Mouse (Mus musculus) neural tube, embryonic 14.5 days (tissue): ENCODE measurements at regions not wholly inside any gene's neighbourhood (a gene's known extent, or its start where the extent isn't known, plus 50 kb on each side); places are given as distances from the start of the nearest gene placed in this dataset.

Source experiments
- ATAC-seq: fragments of 200-750 bp; cut with Nextera tagmentation; 2 replicates; pipeline ENCODE4 v1.8.0; 2017; ENCODE audit warnings: low read depth, mild to moderate bottlenecking, moderate TSS enrichment, moderate library complexity
- H3K27ac ChIP-seq: fragments of 300-500 bp; sonication (generic); 2 replicates; pipeline ENCODE4 v1.5.1; 2014; ENCODE audit warnings: low read depth, mild to moderate bottlenecking, control low read depth, low read length, moderate library complexity, mixed read lengths
- H3K27me3 ChIP-seq: fragments of 300-500 bp; sonication (generic); 2 replicates; pipeline ENCODE4 v1.6.1; 2014; ENCODE audit warnings: low read length; ENCODE audit not compliant: control insufficient read depth, insufficient read depth
- H3K36me3 ChIP-seq: fragments of 300-500 bp; sonication (generic); 2 replicates; pipeline ENCODE4 v1.6.1; 2014; ENCODE audit warnings: low read length, mixed read lengths; ENCODE audit not compliant: control insufficient read depth, insufficient read depth
- H3K4me1 ChIP-seq: fragments of 300-500 bp; sonication (generic); 2 replicates; pipeline ENCODE4 v1.6.1; 2014; ENCODE audit warnings: low read length; ENCODE audit not compliant: control insufficient read depth, insufficient read depth
- H3K4me2 ChIP-seq: fragments of 300-500 bp; sonication (generic); 2 replicates; pipeline ENCODE4 v1.6.1; 2014; ENCODE audit warnings: mild to moderate bottlenecking, low read depth, low read length, control low read depth
- H3K4me3 ChIP-seq: fragments of 300-500 bp; sonication (generic); 2 replicates; pipeline ENCODE4 v1.5.1; 2014; ENCODE audit warnings: low read depth, low read length, control low read depth, mixed read lengths
- H3K9ac ChIP-seq: fragments of 300-500 bp; sonication (generic); replicated peaks from 2 replicates; pipeline ENCODE4 v1.6.1; 2014; ENCODE audit warnings: low read depth, mild to moderate bottlenecking, control low read depth, low read length, mixed read lengths
- H3K9me3 ChIP-seq: fragments of 300-500 bp; sonication (generic); 2 replicates; pipeline ENCODE4 v1.6.1; 2016; ENCODE audit warnings: low read length; ENCODE audit not compliant: control insufficient read depth
- WGBS: fragments of 180-500 bp; shearing (Covaris S2); extraction: QIAGEN DNeasy Blood & Tissue Kit; methylation state at CpG from one replicate; pipeline ENCODE4 v1.1.7; 2014; 5-methylcytosine and 5-hydroxymethylcytosine counted together

GRCm38 (mm10) chr14:120219224-120219623, 56.2 kb upstream of the Mbnl2 start:
- H3K27ac ChIP-seq: no peak overlapping the region
- no peak overlapping the region for H3K4me3 ChIP-seq
- H3K9ac ChIP-seq: no peak overlapping the region
- no peaks in the 10 kb centered on the region for H3K36me3 ChIP-seq
- ATAC-seq: no peak
- no peaks in the 10 kb centered on the region for H3K9me3 ChIP-seq
- 97% methylated on average over 4 of the region's 4 CpGs for WGBS
- no peaks in the 10 kb centered on the region for H3K27me3 ChIP-seq
- H3K4me1 ChIP-seq: peaks cover 2% of the 10 kb centered on the region; the same call in 1 of the 2 replicates
- H3K4me2 ChIP-seq: no peak overlapping the region

DNA sequence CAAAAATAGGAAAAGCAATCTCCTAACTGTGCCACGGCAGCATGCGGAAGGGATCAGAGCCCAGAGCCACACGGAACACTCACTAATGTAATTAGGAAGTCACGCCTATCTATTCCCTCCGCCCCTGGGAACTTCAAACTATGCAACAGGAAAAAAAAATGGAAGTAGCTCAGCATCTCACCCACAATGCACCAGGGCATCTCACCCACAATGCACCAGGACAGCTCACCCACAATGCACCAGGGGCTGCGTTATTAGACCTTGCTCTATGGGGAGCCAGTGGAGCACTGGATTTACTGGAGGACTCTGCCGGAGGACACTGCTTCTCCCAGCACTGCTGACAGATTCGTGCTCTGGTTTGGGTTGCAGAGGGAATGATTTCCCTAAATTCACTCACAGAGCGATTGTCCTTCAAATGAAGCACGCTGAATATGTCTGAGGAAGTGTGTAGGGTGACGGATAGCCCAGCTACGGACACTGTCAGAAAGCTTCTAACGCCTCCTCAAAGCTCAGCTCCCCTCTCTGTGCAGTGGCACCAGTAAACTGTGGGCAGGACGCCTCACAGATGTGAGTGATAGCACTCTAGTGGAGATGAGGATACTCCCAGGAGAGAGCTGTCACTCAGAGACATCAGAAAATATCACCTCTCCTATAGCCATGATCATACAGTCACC, 51.8 kb upstream of the Mbnl2 start:
- WGBS: 76% methylated on average over 14 of the region's 14 CpGs
- no peaks in the 10 kb centered on the region for H3K27me3 ChIP-seq
- H3K4me1 ChIP-seq: peaks cover 7% of the 10 kb centered on the region; the same call in 1 of the 2 replicates
- H3K9me3 ChIP-seq: no peaks in the 10 kb centered on the region
- ATAC-seq: no peak
- H3K36me3 ChIP-seq: no peaks in the 10 kb centered on the region
- H3K4me2 ChIP-seq: no peak overlapping the region
- H3K27ac ChIP-seq: no peak overlapping the region
- H3K9ac ChIP-seq: no peak overlapping the region
- no peak overlapping the region for H3K4me3 ChIP-seq

DNA sequence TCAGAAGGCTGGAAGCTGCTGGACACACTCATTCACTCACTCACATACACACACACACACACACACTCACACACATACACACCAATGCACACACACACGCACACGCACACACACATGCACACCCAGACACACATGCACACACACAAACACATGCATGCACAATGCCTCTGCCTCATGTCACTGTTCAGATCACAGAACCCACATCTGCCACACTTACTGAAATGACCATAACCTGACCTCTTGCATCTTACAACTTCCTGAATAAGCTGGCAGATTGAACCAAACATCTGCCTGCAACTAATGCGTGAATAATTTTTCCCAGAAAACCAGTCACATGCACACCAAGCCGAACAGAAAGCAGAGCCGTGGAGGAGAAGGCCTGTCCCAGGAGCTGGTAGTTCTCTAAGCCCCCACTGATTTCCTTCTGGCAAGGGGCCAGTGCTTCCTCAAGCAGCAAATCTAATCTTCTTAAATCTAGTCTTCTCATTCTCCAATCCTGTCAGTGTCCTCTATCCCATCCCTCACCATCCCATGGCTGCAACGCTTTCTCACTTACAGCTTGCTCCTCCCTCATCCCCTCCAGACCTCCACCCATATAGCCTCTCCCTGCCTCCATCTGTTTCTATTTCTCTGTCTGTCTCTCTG, 51.1 kb upstream of the Mbnl2 start:
- no peaks in the 10 kb centered on the region for H3K9me3 ChIP-seq
- no peaks in the 10 kb centered on the region for H3K27me3 ChIP-seq
- no peak overlapping the region for H3K4me3 ChIP-seq
- no peak; the same call in 1 of the 2 replicates for ATAC-seq
- peaks cover 7% of the 10 kb centered on the region; the same call in 1 of the 2 replicates for H3K4me1 ChIP-seq
- 58% methylated on average over 6 of the region's 6 CpGs for WGBS
- no peak overlapping the region for H3K9ac ChIP-seq
- H3K36me3 ChIP-seq: no peaks in the 10 kb centered on the region
- H3K27ac ChIP-seq: no peak overlapping the region
- H3K4me2 ChIP-seq: no peak overlapping the region

GRCm38 (mm10) chr14:120225657-120226056, 49.8 kb upstream of the Mbnl2 start:
- H3K4me1 ChIP-seq: peaks cover 7% of the 10 kb centered on the region; the same call in 1 of the 2 replicates
- H3K27ac ChIP-seq: no peak overlapping the region
- no peak overlapping the region for H3K4me2 ChIP-seq
- H3K9me3 ChIP-seq: no peaks in the 10 kb centered on the region
- H3K4me3 ChIP-seq: no peak overlapping the region
- no peaks in the 10 kb centered on the region for H3K36me3 ChIP-seq
- H3K27me3 ChIP-seq: no peaks in the 10 kb centered on the region
- H3K9ac ChIP-seq: no peak overlapping the region
- ATAC-seq: no peak
- 84% methylated on average over 3 of the region's 3 CpGs for WGBS
